Mouse (Mus musculus) liver, adult 2 months (tissue): Measurements from ENCODE around the gene Tmem212.

Experiments used
- CTCF ChIP-seq: fragments of 200-500 bp; IDR thresholded peaks from 2 replicates; pipeline ENCODE4 v1.5.1; 2011; ENCODE audit warnings: low read depth, low read length, control low read depth
- POLR2A ChIP-seq: fragments of 200-500 bp; IDR thresholded peaks from 2 replicates; pipeline ENCODE4 v1.6.1; 2011; ENCODE audit warnings: low read length, control low read depth; ENCODE audit not compliant: insufficient read depth; ENCODE audit errors: extremely low read depth

GRCm38 (mm10) chr3:27839231-27839630 lies 56.9 kb downstream of the Tmem212 start:
- TF ChIP-seq CTCF (no peak), POLR2A (no peak)
